Mouse (Mus musculus) retina, embryonic 14.5 days (tissue): Measurements from ENCODE around the gene Man2a1.

Source experiments
- DNase-seq: peaks from one replicate; pipeline ENCODE4 v3.0.0-alpha.2; 2015; ENCODE audit warnings: low spot score

Gene Man2a1

DNA sequence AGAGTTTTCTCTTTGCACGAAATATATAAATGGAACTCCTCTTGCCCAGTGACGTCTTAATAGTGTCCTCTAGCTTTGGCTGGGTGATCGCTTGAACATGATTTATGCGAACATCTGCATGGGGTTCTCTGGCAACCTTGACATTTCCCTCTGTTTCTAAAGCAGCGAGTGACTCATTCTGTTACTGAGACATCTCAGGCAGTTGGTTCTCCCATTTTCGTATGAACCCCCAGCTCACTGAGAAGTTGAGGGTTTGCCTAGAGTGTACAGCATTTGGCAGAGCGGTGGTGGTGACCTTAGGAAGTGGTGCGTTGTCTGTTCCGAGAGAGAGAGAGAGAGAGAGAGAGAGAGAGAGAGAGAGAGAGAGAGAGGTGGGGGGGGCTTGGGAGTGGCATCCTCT, 2.6 kb downstream of the Man2a1 start:
- no peak for DNase-seq

DNA sequence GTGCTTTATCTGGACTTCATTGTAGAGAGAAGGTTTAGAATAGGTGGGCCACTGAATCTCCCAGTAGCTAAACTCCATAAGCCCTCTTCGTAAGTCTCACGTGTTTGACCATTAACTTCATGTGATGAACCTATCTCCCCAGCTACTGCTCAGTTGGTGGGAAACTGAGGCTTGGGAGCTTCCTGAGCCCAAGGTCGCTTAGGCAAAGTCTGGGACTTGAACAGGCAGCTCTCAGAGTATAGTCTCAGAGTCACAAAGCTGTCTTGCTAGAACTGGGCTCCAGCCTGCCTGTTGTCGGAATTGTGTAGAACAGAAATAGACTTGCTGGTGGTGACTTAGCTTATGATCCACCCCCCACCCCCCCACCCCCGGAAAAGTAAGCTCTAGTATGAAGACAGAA, 3.0 kb downstream of the Man2a1 start:
- no peak for DNase-seq

DNA sequence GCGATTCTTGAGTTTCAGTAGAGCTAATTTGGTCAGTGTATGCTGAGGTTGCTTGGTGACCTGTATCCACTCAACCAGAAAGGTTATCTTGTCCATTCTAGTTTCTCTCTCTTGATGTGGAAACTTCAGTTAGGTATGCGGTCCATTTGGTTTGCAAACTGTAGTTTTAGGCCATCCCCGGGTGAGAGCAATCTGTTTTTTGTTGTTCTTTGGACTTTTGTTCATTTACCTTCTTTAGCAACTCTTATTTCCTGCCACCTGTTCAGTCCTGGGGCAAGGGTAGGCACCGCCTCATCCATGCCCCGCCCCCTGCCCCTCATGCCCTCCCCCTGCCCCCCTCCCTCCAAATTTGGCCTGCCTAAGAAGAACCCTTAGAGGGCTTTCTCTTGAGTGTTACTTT, 3.6 kb downstream of the Man2a1 start:
- DNase-seq, result no peak

DNA sequence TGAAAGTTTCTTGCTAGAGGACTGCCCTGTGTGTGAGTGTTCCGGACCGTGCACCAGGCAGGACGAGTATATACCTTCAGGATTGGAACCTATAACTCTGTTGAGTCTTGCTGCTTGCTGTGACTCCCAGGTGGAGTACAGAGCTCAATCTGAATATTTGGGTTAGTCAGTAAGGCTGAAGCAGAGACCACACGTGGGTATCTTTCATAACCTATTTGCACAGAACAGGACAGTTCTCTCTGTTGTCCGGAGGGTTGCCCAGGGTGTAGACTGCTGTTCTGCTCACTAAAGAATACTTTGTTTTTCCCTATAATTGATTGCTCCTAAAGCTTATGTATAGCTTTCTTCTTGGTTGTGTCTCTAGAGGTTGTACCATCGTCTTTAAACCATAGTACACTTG, 7.7 kb downstream of the Man2a1 start:
- DNase-seq, result no peak

DNA sequence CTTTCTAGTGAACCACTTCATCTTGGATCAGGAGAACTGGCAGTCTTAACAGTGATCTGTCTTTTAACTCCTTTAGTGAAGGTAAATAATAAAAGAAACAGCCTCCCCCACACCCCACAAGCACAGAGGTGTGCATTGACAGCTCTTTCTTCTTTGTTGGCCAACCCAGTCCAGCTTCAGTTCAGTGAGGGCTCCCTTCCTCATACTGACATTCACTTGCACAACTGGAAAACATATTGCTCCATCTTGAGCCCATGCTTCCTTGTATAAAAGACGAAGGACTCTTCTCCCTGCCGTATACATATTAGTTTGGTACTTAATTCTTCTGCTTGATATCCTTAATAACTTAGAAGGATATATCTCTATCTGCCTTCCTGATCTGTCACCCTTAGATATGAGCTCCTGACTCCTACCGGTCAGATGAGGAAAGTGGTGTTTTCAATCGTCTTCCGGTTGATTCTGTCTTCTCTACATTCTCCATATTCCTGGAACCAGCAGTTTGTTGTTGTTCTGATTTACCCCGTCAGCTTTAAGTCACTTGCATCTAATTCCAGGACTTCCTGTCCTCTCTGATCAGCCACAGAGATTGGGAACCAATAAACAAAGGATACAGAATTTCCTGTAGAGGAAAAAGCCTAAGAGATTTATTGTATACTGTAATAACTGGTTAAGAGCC, 8.5 kb downstream of the Man2a1 start:
- DNase-seq, result no peak

DNA sequence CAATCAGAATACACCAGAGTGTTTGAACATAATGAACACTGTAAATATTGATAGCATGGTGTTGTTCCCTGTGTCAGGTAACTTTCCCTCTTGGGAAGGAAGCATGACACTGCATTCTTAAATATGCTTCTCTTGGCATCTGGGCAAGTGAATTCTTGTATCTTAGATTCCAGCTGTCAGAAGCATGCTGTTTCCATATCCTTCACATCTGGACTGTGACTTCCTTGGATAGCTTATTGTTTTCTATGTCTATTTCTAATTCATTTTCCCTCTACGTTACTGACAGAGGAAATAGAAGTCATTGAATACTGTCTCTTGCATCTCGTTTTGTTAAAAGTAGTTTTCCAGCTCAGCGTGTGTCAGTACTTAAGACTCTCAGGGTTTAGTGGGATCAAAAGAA, 9.2 kb downstream of the Man2a1 start:
- no peak for DNase-seq

DNA sequence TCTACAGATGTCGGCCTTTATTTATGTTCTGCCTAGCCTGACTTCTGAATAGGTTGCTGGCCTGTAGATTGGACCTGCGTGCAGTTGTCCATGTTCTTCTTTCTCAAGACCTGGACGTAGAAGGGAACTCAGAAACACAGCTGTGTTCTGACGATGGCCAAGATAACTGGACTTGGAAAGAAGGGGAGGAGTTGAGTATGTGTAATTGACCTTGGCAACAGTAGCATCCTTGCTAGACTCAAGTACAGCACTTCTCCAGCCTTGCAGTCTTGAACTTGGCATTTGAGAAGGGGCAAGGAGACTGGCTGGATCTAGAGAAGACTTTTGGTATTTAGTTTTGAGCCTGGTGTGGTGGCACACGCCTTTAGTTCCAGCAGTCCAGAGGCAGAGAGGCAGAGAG, 10.9 kb downstream of the Man2a1 start:
- no peak for DNase-seq

DNA sequence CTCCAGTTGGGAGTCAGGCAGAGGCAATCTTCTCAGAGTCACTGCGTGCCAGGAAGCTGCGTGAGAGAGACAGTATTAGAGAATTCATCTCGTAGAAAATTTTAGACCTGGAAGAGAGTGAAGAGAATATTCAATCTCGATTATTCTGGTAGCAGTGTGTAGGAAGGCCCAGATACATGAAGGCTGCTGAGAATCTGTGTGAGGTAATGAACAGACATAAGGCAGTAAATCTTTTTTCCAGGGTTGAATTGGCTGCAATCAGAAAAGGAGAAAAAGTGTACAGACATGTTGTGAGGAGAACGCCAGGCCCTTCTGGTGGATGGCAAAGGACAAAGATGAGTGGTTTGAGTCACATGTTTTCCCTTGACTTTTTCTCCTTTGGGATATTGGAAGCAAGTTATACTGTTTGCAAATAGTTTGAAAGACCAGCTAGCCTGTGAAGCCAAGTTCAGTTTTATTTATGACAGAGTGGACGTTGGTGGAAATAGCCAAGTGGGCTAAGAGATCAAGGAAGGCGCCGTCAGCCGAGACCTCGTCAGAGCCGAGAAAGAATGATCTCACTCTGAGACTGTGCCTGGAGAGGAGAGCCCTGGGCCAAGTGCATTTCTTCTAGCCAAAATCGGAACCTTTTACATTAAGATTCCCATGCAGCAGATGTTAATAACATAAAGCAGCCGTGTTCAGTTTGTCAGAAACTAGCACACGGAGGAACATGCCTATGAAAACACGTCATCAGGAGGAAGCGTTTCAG, 11.8 kb downstream of the Man2a1 start:
- DNase-seq, result no peak

DNA sequence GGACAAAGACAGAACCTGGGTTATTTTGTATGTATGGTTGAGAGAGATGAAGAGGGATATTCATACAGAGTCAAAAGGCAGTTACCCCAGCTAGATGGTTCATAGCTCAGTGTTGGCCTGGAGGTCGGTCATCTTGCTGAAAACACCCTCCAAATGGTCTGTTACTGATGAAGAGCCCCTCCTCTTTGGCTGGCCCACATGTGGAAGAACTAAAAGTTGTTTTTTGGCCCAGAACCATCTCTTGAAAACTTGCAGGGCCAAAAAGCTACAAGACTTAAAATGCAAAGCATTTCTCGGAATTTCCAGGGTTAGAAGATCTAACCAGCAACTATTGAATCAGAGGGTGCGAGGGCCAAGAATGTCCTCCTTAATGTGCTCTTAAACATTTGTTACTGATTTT, 12.4 kb downstream of the Man2a1 start:
- no peak for DNase-seq

DNA sequence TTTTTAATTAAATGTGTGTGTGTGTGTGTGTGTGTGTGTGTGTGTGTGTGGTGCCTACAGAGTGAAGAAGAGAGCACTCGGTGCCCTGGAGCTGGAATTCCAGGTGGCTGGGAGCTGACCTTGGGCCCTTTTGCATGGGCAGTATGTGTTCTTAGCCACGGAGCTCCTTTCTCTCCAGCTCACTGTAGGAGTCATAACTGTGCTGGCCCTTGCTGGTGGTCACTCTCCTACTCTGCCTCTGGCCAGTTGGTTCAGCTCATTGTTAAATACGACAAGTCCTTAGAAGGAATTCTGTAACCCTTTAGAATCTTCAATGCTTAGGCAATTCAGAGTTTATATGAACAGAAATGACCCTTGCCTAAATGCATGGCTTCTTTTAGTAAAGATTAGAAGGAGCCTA, 12.8 kb downstream of the Man2a1 start:
- DNase-seq, result no peak

DNA sequence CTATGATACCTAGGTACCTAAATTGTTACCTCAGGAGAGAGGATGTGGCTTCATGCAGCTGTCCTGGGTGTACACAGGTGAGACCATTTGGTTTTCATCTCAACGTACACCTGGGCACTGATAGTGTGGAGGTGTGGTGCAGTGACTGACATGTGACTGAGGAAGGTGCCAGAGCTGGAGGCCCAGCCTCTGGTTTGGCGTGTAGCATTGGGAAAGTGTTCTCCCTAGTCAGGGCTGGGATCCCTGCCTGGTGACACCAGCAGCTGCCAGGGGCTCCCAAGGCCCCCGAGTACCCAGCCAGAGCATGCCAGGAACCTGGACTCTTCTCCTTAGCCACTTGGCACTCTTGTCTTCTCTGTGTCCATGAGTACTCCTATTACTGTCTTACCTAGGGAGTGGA, 14.3 kb downstream of the Man2a1 start:
- no peak for DNase-seq

DNA sequence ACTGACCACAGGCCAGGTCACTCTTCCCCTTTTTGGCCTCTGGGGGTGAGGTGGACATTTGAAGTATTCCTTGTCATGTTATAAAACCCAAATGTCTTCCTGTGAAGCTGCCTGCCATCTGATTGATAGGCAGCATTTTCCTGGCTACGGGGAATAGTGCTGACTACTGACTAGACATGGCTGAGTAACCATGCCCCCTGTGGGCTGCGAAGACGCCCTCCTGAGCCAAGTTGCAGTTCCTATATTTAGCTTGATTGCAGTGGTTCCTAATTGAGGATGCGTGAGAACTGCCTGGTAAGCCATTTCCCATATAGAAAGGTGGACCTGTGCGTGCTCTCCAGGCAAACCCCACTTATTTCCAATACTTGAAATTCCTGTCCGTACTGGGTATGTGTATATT, 14.9 kb downstream of the Man2a1 start:
- no peak for DNase-seq

DNA sequence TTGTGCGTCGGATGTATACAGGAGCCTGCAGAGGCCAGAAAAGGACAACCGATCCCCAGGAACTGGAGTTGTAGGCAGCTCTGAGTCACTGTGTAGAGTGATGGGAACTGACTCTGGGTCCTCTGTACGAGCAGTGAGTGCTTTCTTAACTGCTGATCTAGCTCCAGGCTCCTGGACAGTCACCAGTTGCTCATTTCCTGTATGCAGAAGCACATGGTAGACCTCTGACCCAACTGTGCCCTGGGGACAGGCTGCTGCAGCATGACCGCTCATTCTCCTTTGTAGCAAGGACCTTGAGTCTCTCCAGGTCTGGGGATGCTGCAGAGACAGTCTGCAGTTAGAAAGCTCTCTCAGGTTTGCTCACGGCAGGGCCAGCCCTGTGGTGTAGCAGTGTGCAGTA, 15.7 kb downstream of the Man2a1 start:
- DNase-seq, result no peak

DNA sequence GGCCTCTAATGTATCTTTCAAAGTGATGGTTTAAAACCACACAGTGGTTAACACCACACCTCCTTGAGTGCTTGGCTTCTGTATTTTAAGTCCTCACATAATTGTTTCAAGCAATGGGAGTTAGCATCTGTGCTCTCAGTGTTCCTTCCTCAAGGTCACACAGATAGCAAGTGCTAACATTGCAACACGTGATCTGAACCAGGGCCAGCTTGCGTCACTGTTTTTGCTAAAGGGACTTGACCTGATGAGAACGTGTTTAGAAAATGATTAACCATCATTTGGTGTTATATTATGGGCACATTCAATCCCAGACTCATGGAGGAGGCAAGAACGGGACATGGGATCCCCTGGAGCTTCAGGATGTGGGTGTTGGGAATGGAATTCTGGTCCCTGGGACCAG, 17.3 kb downstream of the Man2a1 start:
- no peak for DNase-seq

DNA sequence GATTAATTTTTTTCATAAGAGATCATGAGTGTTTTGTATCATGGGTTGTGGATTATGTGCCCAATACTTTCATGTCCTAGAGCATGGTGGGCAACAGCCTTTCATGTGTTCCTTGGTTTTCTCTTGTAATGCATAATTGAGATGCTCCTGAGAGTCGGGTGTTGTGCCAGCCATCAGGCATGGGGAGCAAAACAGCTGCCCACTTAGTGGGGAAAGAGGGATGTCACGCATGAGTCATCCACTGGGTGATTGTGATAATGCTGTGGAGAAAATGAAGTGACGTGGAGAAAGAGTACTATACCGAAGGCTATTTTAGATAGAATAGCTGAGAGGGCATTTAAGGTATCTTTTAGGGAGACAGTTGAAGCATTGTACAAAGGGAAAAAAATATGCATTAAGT, 18.5 kb downstream of the Man2a1 start:
- no peak for DNase-seq

DNA sequence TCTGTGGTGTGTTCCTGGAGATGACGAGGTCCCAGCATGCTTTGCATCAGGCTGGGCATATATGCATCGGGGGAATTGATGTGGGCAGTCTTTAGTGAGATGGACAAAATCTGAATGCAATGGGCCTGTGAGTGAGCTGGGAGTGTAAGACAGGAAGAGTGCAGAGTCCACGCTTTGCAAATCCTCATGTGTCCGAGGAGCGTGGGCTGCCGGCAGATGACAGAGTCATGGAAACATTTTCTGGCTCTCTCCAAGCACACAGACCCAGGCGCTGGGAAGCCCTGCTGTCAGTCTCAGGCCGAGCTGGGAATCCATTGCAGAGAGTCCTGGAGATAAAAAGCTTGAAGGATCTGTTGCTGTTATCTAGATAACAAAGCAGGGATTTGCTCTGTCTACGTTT, 19.6 kb downstream of the Man2a1 start:
- DNase-seq, result no peak

DNA sequence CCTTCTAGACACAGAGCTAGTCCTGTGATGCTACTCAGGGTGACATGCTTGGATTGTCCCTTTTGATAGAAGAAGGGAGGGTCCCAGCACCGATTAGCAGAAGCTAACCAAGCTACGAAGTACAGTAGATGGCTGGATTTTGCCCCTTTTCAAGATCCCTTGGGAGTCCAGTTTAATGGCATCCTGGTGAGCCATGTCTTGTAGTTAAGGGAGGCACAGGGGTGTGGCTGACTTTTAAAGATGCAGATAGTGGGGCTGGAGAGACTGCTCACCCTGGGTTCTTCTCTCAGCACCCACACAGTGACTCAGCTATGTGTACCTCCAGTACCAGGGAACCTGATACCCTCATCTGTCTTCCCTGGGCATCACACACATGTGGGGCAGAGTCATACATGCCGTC, 20.1 kb downstream of the Man2a1 start:
- DNase-seq, result no peak

DNA sequence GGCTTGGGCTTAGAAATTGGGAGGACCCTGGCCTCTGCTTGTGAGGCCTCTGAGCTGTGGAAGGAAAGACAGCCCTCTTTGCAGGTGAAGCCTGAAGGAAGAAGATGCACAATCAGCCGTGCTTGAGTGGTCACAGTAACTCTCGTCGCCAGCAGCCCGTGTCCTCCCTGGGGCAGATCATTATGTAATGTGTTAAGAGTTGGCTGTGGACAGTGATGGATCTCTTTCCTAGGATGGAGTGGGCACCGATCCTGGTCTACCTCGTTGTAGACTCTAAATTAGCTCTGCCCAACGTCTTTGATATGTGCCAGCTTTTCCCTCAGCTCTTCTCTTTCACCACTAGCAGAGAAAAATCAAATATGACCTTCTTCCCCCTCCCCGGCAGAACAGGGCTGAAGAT, 20.7 kb downstream of the Man2a1 start:
- DNase-seq, result no peak

DNA sequence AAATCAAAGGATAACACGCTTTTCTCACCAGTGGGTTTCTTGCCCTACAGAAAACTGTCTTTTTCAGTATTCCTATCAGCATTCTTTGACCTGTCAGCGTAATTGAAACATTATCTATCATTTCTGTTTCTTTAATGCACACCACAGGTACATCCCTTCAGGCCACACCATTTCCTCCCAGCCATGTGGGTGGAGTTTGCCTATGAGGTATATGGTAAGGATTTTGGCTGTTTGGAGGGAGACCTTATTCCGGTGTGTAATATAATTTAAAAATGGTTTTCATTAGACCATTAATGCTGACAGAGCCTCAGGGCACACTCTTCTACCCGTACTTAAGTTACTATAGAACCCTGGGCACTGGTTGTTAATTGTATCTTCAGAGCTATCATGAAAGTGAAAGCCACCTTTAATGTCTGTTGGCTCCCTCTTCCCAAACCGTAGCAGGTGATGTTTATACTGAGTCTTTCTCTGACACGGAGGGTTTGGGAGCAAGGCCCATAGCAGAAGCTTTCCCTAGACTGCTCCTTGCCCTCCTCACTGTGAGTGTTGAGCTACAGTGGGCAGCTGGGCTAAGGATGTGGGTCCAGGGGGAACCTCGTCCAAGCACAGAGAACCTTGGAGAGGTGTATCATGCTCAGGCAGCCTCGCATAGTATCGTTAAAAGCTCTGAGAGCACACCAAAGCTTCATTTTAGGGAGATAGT, 21.3 kb downstream of the Man2a1 start:
- no peak for DNase-seq

DNA sequence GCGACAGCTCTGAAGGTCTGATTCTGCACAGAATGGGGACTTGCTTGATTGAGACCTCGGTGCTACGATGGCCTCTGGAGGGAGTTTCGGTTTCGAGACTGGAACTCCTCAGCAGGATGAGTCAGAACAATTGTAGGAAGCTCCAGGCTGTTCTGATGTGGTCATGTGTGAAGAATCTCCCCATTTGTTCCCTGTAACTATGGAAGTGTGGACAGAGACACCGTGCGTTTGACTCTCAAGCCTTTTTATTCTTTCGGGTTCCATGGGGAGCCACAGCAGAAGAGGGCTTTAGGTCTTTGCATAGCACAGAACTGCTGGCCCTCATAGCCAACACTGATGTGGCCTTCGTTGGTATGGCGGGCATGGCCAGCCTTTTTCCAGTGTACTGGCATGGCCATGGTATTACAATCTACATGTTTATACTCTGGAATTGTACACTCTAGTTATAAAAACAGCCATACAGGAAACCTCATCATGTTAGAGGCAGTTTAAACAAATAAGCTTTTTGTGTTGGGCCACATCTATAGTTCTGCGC, 21.9 kb downstream of the Man2a1 start:
- no peak for DNase-seq

DNA sequence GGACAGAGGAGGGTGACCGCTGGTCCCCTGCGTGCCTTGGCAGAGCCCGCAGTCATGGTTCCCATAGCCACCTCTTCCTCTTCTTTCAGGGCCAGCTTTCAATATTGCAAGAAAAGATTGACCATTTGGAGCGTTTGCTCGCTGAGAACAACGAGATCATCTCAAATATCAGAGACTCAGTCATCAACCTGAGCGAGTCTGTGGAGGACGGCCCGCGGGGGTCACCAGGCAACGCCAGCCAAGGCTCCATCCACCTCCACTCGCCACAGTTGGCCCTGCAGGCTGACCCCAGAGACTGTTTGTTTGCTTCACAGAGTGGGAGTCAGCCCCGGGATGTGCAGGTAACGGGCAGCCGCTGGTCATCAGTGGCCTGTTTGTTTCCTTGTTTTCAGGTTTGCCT, 23.9 kb downstream of the Man2a1 start:
- DNase-seq, result no peak

DNA sequence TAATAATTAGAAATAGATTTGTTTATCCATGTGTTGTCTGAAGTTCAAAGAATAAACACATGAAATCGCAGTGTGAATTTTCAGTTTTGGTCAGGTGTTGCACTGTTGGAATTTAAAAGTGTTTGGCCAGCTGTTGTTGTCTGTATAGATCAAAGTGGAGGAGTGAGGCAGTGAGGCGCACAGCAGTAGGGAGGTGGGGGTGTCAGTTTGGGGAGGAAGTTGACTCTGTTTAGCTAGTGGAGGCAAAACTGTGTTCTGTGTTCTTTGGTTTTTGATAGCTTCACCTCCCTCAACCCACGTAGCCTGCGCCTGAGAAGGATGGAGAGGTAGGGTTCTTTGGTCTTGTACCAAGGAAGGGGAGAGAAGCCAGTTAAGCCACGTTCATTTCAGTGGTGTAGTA, 28.3 kb downstream of the Man2a1 start:
- DNase-seq, result no peak

DNA sequence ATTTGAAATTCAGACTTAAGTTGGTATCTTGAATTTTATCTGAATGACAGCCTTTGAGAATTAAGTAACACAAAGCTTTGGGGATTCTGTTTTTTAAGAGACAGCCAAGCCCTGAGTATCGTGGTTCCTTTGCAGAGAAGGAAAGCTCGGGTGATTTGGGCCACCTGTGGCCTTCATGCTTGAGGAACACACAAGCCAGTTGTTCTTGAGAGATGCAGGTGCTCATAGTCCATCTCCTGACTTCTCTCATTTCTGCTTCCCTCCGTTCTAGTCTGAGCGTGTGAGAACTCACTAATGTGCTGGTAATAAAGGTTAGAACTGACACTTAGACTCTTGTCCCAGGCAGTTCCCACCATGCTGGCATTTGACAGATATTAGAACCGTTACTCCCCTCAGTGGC, 28.9 kb downstream of the Man2a1 start:
- DNase-seq, result no peak
